Mouse (Mus musculus) frontal cortex, postnatal 25 days (tissue): ENCODE measurements around the gene Lce1l.
"Not testable (repeated sequence)": the region's sequence is repeated elsewhere in the genome, so short reads cannot be mapped to it uniquely, and the experiment has no call there.

ENCODE experiments used
- DNase-seq, 2 experiments: peaks; one replicate each; pipeline ENCODE4 v3.0.0; 2022; ENCODE audit warnings: low spot score in 2 of 2

Gene Lce1l

GRCm38 (mm10) chr3:92851186-92851585 is at the start of gene Lce1l:
Gene Lce1l, minus strand, starts transcription at chr3:92851286.
- DNase-seq, result no peak

GRCm38 (mm10) chr3:92894489-92894888 is 43.4 kb upstream of the Lce1l start:
- no peak for DNase-seq

DNA sequence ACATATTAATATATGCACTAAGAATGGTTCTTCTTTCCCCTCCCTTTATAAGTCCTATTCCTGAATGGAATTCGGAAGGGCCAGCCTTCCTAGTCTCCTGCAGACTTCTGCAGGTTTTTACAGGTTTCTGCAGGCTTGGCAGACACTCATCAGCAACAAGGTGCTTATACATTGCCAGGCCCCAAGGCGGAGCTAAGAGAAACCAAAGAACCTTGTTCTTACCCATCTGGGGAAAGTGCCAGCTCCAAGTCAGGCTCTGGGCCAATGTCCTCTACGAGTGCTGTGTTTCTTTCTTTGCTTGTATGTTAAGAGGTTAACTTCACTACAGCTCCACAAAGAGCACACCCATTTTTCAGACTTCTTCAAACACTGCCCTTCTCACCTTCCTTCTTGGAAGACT is 43.0 kb upstream of the Lce1l start:
- DNase-seq, result no peak

DNA sequence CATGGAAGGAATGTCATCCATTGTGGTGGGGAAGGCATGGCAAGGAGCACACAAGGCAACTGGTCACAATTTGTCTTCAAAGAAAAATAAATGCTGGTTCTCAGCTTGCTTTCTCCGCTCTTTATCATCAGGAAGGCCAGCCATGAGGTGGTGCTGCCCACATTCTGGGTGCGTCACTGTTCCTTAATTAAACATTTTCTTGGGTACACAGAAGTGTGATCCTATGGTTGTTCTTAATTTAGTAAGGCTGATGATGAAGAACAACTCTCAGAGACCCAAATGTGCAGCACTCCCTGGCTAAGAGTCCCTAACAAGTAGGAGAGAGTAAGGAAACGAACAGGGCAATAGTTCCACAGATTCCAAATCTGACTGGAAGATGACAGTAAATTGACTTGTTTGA is 23.1 kb upstream of the Lce1l start:
- no peak for DNase-seq

GRCm38 (mm10) chr3:92870116-92870515 is 19.0 kb upstream of the Lce1l start, which contains the start of gene 2310050C09Rik:
Gene 2310050C09Rik, minus strand, starts transcription at chr3:92870216.
- DNase-seq, result no peak

DNA sequence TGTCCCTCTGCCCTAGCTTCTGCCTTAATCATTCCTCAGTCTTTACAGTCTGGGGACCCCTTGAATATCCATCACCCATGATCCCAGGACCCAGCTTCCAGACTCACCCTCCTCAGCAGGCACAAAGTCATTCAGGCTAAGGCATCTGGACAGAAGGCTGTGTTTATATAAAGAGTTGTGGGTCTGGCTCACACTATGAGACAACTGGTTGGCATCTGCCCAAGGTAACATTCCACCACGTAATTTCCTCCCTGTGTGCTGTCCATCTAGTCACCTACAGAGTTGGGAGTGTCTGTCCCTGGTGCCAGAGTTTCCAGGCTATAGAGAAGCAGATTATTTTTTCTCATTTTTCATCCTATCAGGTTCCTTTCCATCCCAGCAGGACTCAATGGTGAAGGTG is 24.0 kb downstream of the Lce1l start, which contains the start of gene Kprp:
Gene Kprp (minus strand): TSS at position 140 of the 400 bp plus-strand sequence.
- no peak for DNase-seq

DNA sequence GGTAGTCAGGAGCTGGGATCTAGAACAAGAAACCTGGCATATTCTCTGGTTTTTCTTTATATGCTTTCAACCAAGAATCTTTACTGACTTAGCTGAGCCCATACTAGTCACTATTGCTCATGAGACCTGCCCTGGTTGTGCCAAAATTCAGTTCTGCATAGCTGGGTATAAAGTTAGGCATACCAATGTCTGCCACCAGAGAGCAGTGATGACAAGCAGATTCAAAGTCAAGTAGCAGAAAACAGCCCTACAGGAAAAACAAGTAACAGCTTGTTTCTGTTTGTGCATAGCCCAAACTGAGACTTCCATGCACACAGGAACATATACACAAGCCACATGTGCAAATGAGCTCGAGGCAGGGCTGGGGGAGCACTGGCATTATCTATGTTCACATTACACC is 25.3 kb downstream of the Lce1l start:
- DNase-seq, result no peak

DNA sequence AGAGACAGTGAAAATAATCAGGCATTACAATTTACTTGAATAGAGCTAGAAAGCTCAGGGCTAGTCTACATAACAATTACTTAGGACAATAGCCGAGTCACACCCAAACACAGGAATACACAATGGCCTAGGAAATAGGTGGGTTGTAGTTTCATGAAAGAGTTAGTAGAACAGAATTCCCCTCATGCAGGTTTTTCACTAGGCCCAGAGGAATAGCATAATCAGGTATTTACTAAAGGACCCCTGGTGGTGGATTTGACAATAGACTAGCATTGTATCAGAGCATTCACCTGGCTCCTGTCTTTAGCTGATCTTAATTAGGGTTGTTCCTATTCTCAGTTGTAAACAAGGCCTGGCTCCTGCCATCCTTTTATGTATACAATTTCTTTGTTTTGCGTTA is 35.0 kb downstream of the Lce1l start:
- not testable (repeated sequence) for DNase-seq

DNA sequence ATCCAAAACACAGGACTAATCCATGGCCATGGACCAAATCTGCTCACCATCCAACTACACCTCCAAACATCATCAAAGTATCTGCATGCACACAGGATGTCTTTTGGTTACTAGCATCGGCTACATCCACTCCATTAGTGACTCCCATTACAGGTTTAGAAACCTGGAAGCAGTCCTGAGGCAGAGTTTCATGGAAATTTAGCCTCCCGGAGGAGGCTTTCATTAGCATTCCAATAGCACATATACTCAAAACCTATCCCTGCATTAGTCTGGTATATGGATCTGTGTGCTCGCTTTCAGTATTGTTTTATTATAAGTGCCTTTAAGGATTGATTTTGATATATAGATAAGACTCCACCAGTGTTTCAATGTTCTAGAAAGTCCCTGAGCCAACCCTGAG is 35.5 kb downstream of the Lce1l start:
- no peak for DNase-seq

DNA sequence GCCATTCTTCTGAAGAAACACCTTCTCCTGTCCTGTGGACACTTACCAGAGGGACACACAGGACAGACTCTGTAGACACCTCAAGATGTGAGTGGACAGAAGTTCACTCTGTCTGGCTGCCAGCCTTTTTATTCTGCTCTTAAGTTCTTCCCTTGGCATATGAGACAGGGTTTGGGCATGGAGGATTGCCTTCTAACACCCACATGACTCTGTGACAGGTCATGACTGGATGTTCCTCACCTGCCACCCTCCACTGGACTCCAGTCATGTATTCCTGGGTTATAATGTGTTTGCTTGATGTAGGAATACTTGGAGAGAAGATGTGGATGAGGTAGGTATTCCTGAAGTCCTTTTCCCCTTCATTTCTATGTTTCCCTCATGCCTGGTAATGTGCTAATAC is 43.3 kb downstream of the Lce1l start, which contains the start of gene Lce1k:
Gene Lce1k (minus strand): TSS at position 101 of the 400 bp plus-strand sequence.
- DNase-seq, result no peak
